Mouse (Mus musculus) liver, adult 2 months (tissue): ENCODE results near the gene Col5a1.

Experiments used
- CTCF ChIP-seq: fragments of 200-500 bp; IDR thresholded peaks from 2 replicates; pipeline ENCODE4 v1.5.1; 2011; ENCODE audit warnings: low read depth, low read length, control low read depth
- POLR2A ChIP-seq: fragments of 200-500 bp; IDR thresholded peaks from 2 replicates; pipeline ENCODE4 v1.6.1; 2011; ENCODE audit warnings: low read length, control low read depth; ENCODE audit not compliant: insufficient read depth; ENCODE audit errors: extremely low read depth

DNA sequence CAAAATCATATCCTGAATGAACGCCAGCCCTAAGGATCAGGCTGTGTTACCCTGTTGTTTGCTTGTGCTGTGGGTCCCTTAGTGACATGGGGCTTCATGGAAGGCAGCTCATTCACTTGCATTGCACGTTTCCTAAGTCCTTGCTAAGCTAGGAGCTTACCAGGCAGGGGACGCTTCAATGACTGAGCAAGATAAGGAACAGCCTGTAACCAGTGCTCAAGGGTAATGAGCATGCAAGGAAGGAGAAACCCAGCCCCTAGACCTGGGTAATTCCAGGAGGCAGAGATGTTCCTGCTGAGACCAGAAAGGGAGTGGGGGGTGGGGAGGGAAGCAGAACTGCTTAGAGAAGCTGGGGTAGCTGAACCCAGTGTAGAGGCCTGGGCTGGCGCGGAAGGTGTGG is 107.2 kb downstream of the Col5a1 start:
- no peak for TF ChIP-seq CTCF
- no peak for TF ChIP-seq POLR2A
